Mouse (Mus musculus): ENCODE data around the gene Lrrc8b.

Lrrc8b gene

GRCm38 (mm10) chr5:105519096-105519975 lies 103.8 kb downstream of the Lrrc8b start, which contains the start of gene Lrrc8c:
TSS of gene Lrrc8c (plus strand) at chr5:105519388.
- DNase-seq (ENCODE audit: low read depth): peak; percentile 90

DNA sequence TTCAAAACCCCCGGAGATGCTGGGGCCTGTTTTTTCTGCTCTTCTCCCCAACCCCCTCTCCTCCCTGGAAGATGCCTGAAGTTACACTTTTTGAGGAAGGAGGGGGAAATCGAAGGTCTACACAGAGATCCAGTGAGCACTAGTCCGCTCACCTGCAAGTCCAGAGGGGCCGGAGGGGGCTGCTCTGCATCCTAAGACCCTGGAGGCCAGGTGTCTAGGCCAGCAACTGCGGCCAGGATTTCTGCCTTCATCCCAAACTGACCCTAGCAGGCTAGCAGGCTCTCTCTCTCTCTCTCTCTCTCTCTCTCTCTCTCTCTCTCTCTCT lies 104.4 kb downstream of the Lrrc8b start:
- DNase-seq (ENCODE audit: low read depth): no peak

- DNase-seq (ENCODE audit: low read depth): peak; percentile 33
Measured at GRCm38 (mm10) chr5:105520442-105520965, 104.9 kb downstream of the Lrrc8b start.

DNA sequence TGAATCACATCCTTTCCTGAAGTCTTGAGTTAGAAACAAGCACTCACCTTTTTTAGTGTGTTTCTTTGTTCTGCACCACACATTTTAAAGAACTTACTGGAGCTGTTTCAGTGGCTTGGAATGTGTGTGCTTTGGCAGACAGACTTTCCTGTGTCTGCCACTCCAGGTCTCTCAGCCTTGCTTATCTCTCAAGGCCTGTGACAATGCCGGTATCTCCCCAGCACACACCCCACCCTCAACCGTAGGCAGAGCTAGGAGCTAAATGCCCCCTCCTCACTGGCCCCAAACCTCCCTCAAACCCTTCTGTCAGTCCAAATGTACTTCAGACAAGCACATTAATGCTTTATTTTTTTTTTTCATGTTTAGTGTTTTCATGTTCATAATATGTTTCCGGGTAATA lies 107.9 kb downstream of the Lrrc8b start:
- no peak for DNase-seq (ENCODE audit: low read depth)

DNA sequence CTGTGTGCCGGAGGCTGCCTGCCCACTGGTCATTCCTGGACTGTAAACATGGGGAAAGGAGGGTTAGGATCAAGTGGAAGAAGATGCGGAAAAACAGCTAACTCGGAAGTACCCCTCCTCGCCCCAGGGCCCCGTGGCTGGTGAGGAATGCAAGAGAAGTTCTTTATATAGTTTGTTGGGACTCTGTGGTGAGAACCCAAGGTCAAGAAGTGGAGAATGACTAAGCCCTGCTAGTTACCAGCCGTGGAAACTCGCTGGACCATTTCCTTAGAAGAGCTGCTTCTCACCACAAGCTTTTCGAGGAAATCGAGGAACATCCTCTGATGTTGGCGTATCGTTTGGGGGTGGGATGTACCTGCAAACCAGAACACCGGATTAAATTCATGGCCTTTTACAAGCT lies 109.4 kb downstream of the Lrrc8b start:
- DNase-seq (ENCODE audit: low read depth): no peak

- DNase-seq (ENCODE audit: low read depth): no peak
Measured at GRCm38 (mm10) chr5:105526107-105526645, 110.6 kb downstream of the Lrrc8b start.

- DNase-seq (ENCODE audit: low read depth): no peak
Measured at GRCm38 (mm10) chr5:105526766-105527165, 111.2 kb downstream of the Lrrc8b start.

DNA sequence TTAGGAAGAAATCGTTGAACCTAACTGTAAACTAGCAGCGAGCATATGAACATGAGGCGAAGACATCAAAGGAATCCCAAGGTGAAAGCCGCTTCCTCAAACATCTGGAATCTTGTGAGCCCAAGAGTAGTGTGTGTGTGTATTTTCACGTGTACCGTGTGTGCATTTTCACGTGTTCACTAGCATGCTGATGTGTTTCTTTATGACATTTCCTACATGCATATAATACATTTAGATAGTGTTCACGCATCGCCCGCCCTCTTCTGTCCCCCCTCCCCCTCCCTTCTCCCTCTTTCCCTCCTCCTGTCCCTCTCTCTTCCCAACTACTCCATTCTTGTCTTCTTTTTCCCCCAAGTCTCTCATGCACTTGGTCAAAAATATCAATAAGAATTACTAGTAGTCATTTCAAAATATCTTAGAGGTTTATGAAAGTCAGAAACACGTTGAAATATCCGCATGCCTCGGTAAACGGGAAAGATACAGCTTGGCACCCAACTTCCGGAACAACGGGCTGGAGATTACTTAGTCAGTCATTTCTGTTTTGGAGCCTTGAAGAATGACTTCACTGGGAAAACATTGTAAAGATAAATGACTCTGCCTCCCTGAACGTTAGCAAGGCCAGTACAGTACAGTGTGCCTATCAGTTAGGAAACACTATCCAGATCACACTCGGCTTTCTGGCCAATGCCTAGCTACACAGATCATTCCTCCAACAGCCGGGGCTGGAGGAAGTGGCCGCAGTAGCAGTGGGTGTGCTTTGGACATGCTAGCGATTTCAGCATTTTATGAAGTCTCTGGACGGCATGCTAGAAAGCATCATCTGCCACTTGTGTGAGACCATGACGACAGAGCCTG lies 112.1 kb downstream of the Lrrc8b start:
- DNase-seq (ENCODE audit: low read depth): no peak

DNA sequence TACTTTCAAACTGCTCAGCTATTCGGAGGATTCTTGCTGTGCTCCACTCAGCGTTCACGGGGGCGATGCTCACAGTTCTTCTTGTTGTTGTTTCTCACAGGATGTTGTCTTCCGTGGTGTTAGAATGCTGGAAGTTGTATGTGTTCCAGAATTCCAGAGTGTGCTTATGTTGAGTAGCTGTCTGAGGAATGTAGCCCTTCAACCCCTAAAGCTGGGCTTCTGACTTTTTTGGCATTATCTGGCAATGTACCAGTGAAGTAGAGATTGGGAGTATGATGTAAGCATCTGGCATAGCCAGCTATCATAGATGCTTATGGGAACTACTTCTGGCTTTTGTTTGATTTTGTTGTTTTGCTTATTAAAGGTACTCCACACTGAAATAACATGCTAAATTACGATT lies 115.0 kb downstream of the Lrrc8b start:
- no peak for DNase-seq (ENCODE audit: low read depth)

DNA sequence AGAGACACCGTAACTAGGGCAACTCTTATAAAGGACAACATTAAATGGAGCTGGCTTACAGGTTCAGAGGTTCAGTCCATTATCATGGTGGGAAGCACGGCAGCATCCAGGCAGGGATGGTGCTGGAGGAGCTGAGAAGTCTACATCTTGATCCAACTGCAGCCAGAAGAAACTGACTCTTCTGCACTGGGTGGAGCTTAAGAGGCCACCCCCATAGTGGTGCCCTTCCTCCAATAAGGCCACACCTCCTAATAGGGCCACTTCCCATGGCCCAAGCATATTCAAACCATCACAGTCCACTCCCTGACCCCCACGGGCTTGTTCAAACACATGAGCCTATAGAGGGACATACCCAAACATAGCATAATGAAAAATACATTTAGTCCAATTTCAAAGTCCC lies 119.6 kb downstream of the Lrrc8b start:
- DNase-seq (ENCODE audit: low read depth): no peak

DNA sequence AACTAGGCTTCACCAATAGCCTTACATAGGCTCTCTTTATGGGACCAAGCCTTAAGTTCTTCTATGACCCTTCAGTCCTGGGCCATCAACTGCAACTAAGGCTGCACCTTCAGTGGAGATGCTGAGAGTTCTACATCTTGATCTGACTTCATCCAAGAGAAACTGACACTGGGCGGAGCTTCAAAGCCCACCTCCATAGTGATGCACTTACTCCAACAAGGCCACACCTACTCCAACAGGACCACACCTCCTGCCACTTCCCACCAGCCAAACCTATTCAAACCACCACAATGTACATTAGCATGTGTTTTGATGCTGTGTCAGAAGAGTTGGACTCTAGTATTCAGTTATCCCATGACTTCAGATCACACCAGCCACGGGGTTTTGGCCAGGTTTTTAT lies 120.6 kb downstream of the Lrrc8b start:
- DNase-seq (ENCODE audit: low read depth): no peak

- DNase-seq (ENCODE audit: low read depth): no peak
Measured at GRCm38 (mm10) chr5:105537101-105537723, 121.6 kb downstream of the Lrrc8b start.

Data from naive thymus-derived CD4-positive, alpha-beta T cell, adult 2 months (primary cell).